Mouse (Mus musculus): ENCODE measurements around the gene Insl6.

Gene Insl6

GRCm38 (mm10) chr19:29325053-29325851, at the start of gene Insl6:
Gene Insl6 (minus strand): TSS chr19:29325356.
- peak; percentile 87 for DNase-seq

- DNase-seq, result no peak
These were observed 49.8 kb upstream of the Insl6 start for GRCm38 (mm10) chr19:29374947-29375346.

GRCm38 (mm10) chr19:29373438-29373837, 48.3 kb upstream of the Insl6 start:
- no peak for DNase-seq

- DNase-seq, result no peak
These were observed 47.5 kb upstream of the Insl6 start for GRCm38 (mm10) chr19:29372621-29373020.

- no peak for DNase-seq
These were observed 47.0 kb upstream of the Insl6 start for GRCm38 (mm10) chr19:29372138-29372537.

GRCm38 (mm10) chr19:29371284-29372081, 46.3 kb upstream of the Insl6 start:
- no peak for DNase-seq

GRCm38 (mm10) chr19:29370545-29371283, 45.6 kb upstream of the Insl6 start:
- no peak for DNase-seq

- no peak for DNase-seq
These were observed 45.0 kb upstream of the Insl6 start for GRCm38 (mm10) chr19:29370112-29370511.

- no peak for DNase-seq
These were observed 43.6 kb upstream of the Insl6 start for GRCm38 (mm10) chr19:29368671-29369309.

- no peak for DNase-seq
These were observed 42.9 kb upstream of the Insl6 start for GRCm38 (mm10) chr19:29368041-29368440.

GRCm38 (mm10) chr19:29366969-29367622, 41.9 kb upstream of the Insl6 start, which contains the start of the genes Plgrkt and Cd274:
Gene Plgrkt (minus strand): TSS chr19:29367390.
Gene Cd274 (plus strand): TSS chr19:29367455.
- DNase-seq, result peak; percentile 89

GRCm38 (mm10) chr19:29366226-29366968, 41.2 kb upstream of the Insl6 start:
- peak; percentile 27 for DNase-seq

- peak; percentile 22 for DNase-seq
These were observed 39.9 kb upstream of the Insl6 start for GRCm38 (mm10) chr19:29365105-29365504.

GRCm38 (mm10) chr19:29364076-29364475, 38.9 kb upstream of the Insl6 start:
- DNase-seq, result no peak

- DNase-seq, result no peak
These were observed 38.4 kb upstream of the Insl6 start for GRCm38 (mm10) chr19:29363557-29363956.

GRCm38 (mm10) chr19:29362173-29362930, 37.2 kb upstream of the Insl6 start:
- DNase-seq, result no peak

GRCm38 (mm10) chr19:29361468-29362130, 36.4 kb upstream of the Insl6 start:
- peak; percentile 93 for DNase-seq

- no peak for DNase-seq
These were observed 35.1 kb upstream of the Insl6 start for GRCm38 (mm10) chr19:29360251-29360650.

GRCm38 (mm10) chr19:29356281-29356680, 31.1 kb upstream of the Insl6 start:
- peak; percentile 18 for DNase-seq
